Mouse (Mus musculus): ENCODE data around the gene Car14.

GRCm38 (mm10) chr3:95893126-95893525, 11.4 kb downstream of the Car14 start:
- TF ChIP-seq CTCF (IDR thresholded peaks at IDR 0.05; ENCODE audit: low read depth), result no peak
- no peak for TF ChIP-seq EP300 (IDR thresholded peaks at IDR 0.05; ENCODE audit: low read depth)

Data from heart, postnatal 0 days (tissue).